Mouse (Mus musculus) mouse embryonic stem cell (cell line): ENCODE data around the gene 6820408C15Rik.

Experiments
- in situ Hi-C, 2 experiments: fragments of 300-500 bp; cut with MboI; formaldehyde crosslinking; loops; 1 replicate in 1 of 2; 3 replicates in 1 of 2; pipeline ENCODE4 v1.14.3; 2019 to 2020; ENCODE audit warnings: low sequenced_read_pairs in 2 of 2, low pct_unique_long_range_greater_than_20kb in 1 of 2, mixed read lengths in 1 of 2; ENCODE audit not compliant: unreplicated experiment in 1 of 2

6820408C15Rik gene

DNA sequence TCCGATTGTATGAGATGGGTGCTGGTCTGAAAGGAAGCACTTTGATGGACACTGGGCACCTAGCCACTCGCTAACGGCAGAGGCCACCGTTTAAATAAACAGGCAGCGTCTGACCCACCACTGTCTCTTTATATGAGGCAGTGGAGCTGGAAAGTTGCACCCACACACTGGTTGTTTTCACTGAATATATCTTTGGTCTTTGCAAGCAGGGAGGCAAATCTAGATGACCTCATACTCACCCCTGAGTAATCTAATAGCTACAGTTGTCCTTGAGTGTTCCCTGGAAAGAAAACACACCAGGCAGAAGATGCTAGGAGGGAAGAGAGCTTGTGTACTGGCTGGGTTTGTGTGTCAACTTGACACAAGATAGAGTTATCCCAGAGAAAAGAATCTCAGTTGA, 32.1 kb downstream of the 6820408C15Rik start:
- in situ Hi-C loops: no loop called here

DNA sequence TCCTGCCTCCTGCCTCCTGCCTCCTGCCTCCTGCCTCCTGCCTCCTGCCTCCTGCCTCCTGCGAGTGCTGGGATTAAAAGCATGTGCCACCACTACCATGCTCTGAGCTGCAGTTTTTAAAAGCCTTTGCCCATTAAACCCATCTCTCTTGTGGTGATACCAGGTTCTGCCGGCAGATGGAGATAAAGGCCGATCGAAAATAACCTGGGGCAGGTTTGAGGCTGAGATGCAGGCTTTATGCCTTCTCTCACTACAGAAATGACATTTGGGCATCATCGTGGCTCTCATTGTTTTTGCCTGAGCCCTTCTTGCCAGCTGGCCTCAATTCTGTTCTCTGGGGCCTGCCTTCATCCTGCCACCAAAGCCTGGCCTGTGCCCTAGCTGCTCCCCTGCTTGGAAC, 34.9 kb downstream of the 6820408C15Rik start:
- in situ Hi-C loops: no loop called here

DNA sequence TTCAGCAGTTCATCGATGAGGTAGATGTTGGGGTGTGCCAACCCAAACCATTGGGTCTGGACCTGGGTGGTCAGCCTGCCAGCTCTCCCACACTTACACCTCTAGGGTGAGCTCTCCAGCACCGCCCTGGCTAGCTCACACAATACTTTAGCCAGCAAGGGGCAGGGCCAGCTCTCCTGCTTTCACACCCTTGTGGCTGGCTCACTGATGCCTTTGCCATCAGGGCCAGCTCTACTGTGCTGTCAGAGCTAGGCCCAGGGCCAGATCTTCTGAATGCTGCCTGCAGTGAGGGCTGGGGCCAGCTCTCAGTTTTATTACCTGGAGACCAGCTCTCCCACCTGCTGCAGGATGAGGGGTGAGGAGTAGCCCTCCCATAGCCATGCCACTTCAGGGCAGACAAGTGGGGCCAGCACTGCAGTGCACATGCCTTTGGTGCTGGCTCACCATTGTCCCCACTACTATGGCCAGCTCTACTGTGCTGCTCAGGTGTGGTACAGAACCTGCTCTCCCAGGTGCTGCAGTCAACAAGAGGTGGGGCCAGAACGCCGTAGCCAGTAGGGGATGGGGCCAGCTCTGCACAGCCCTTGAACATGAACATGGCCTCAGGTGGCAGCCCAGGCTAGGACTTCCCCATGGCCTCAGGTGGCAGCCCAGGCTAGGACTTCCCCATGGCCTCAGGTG, 36.9 kb downstream of the 6820408C15Rik start:
- in situ Hi-C loops: no loop called here

DNA sequence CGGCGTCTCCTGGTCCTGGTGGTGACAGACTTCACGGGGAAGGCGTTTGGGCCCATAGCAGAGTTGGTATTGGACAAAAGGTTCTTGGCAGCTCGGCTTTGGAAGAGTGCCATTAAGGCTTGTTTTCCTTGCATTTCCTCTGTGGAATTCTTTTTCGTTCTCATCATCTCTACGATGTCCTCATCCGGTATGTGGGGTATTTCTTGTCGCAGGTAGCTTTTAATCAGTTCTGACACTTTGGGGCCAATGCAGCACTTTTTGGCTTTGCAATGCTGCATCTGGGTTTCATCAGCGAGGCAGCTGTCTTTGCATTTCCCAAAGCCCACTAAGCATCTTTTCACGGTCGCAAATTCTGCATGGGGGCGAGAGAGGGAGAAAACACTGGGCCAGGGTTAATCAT, 43.9 kb downstream of the 6820408C15Rik start:
- in situ Hi-C loops: no loop called here

DNA sequence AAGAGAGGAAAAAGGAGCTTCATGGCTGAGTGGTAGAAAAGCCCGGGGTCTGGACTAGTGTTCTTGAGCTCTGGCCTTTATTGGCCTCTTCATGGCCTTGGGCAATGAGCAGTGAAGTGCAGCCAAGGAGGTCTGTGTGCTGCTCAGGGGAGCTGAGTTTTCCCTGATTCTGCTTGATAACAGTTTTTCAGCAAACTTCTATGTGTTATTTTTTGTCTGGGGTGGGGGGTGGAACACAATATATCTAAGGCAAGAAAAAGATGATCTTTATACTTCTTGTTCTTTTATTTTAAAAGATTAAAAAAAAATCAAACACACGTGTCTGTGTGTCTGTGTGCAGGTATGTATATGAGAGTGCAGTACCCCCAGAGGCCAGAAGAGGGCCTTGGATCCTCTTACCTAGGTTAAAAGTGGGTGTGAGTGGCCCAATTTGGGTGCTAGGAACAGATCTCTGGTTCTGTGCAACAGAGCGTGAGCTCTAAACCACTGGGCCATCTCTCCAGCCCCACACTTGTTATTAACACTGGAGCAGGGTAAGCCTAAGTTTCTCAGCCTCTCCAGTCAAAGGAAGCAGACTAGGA, 49.3 kb downstream of the 6820408C15Rik start, which contains the start of gene Defb23:
Defb23 (minus strand) TSS at position 51 of the 581 bp plus-strand sequence.
- in situ Hi-C loops: no loop called here

DNA sequence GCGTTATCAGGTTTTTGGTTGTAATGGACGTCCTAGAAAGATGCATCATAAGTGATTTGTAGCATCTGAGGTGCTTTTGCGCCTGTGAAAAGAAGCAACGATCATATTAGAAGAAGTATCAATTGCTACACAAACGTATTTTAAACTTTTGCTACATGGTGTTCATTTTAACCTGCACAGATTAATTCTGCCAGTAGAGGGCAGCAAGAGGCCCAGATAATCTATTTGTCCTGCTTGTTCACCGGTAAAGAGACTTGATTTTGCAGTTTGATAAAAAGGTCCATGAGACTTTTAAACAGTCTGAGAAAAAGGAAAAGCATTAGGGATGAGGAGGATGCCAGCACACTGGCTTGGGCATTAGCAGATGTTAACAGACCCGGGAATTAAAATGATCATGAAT, 55.6 kb downstream of the 6820408C15Rik start:
- in situ Hi-C loops: no loop called here

DNA sequence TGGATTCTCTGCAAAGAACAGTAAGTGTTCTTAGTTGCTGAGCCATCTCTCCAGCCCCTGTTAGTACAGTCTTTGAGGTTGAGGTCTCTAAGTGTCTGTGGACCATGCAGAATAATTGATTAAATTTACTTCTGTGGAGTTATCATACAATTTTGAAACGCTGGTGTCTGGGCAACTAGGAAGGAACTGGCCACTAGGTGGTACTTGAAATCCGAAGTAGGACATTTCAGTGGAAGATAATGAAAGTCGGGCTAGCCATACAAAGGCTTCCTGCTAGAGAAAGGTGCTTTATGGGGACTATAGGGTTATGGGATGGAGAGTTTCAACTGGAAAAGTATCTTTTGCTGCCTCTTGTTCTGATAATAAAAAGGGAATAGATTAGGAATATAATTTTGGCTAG, 57.0 kb downstream of the 6820408C15Rik start:
- in situ Hi-C loops: no loop called here

DNA sequence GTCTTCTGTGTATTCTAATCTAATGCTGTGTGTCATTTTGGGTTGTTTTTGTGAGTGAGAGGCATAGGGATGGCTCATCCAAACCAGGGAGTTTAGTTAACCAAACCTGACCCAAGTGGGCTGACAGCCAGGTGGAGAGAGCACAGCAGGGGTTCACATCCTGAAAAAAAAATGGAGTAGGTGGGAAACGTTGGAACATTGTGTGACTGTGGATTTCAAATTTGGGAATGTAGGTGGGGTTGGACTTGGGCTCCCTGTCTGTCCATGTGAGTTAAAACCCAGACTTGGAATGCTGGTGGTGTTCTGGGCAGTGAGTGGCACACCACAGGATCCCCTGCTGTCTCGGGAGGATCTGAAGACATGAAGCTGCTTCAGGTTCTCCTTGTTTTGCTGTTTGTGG, 61.4 kb downstream of the 6820408C15Rik start, which contains the start of gene Defb20:
Defb20 (plus strand) TSS at position 301 of the 400 bp plus-strand sequence.
- in situ Hi-C loops: no loop called here

DNA sequence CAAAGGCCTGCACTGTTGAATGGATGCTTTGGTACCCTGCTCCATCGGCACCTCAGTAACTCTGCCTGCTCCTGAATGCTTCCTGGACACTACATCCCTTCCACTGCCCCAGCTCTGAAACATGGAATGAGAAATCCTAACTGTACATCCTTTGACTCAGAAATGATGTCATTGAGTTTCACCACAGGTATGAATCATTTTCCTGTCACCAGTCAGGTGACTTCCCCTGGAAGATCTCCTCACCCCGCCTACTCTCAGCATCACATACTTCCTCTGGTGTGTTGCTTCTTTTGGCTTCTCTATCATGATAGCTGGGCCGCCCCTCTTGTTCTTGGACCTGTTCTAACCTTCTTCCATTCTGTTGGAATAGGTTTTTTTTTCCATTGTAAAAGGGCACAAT, 65.5 kb downstream of the 6820408C15Rik start:
- in situ Hi-C loops: no loop called here

DNA sequence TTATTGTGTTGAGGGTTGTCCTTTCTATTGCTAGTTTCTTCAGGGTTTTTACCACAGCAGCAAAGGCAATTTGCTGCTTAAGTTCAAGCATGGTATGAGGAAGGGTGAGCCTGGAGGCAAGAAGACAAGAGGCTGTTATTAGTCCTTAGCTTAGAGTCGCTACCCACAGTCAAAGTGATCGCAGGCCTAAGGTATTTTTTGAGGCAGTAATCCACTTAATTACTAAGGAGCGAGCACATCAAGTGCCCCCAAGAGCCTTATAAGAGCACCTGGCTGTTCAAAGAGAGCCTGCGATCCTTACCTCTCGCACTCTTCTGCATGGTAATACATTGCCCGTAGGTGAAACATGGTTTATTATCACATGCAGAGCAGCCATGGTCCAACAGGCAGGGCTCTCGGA, 66.3 kb downstream of the 6820408C15Rik start:
- in situ Hi-C loops: no loop called here

DNA sequence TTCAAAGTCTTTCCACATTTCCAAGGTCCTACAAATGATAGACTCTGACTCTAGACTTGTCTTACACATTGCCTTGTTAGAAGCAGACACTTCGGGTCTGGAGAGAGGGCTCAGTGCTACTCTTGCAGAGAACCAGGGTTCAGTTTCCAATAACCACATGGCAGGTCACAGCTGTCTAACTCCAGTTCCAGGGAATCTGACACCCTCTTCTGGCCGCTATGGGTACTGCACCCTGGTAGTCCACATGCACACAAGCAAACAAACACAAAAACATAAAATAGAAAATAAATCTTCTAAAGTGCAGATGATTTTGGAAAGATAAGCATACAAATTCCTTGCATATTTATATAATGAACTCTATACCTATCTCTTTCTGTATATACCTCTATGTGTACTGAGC, 71.6 kb downstream of the 6820408C15Rik start:
- in situ Hi-C loops: no loop called here

DNA sequence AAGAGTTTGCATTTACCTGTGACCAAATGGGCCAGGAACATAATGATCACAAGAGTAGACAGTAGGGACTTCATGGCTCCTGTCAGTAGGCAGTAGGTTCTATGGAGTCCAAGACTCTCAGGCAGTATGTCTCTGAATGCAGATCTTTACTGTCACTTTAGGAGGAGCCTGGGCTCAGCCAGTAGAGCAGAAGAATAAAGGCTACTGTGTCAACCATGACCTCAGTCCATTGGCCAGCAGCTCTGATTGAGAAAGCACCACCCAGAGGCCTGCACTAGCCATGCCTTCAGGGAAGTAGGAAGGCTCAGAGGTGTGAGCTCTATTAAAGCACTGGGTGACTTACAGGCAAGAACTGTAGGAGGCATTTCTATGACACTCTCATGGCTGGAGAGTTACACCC, 74.7 kb downstream of the 6820408C15Rik start, which contains the start of gene Defb22:
Defb22 (minus strand) TSS at position 101 of the 400 bp plus-strand sequence.
- in situ Hi-C loops: no loop called here

DNA sequence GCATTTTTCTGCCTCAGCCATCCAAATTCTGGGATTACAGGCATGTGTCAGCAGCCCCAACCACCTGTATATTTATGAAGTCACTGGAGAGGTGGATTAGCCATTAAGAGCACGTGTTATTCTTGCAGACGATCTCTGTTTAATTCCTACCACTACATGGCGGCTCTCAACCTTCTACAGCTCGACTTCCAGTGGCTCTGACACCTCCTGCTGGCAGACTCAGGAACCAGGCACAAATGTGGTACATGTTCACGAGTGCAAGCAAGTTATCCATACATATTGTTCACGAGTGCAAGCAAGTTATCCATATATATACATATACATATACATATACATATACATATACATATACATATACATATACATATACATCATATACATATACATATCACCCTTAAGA, 77.8 kb downstream of the 6820408C15Rik start:
- in situ Hi-C loops: no loop called here
